Mouse (Mus musculus) CD4-positive, CD25-positive, alpha-beta regulatory T cell, adult 2 months (primary cell): Measurements from ENCODE around the gene Fdxr.
A peak's percentile ranks its signal among the peaks of the same experiment; 100 is the strongest.

ENCODE experiments used
- DNase-seq: peaks from one replicate; pipeline ENCODE4 v3.0.0-alpha.2; 2012; ENCODE audit warnings: low read depth, low spot score

The Fdxr gene

GRCm38 (mm10) chr11:115269330-115270066 lies 7.4 kb downstream of the Fdxr start:
- DNase-seq = no peak

GRCm38 (mm10) chr11:115267958-115268357 lies 8.9 kb downstream of the Fdxr start:
- no peak for DNase-seq

- no peak for DNase-seq
Observed at GRCm38 (mm10) chr11:115267061-115267883, 9.6 kb downstream of the Fdxr start, which contains the start of gene Grin2c. TSS of gene Grin2c (minus strand) at chr11:115267243.

- no peak for DNase-seq
Observed at GRCm38 (mm10) chr11:115266400-115266778, 10.5 kb downstream of the Fdxr start.

- peak; percentile 39 for DNase-seq
Observed at GRCm38 (mm10) chr11:115265771-115266399, 11.0 kb downstream of the Fdxr start.

- peak; percentile 70 for DNase-seq
Observed at GRCm38 (mm10) chr11:115264862-115265668, 11.8 kb downstream of the Fdxr start.

- no peak for DNase-seq
Observed at GRCm38 (mm10) chr11:115264136-115264861, 12.6 kb downstream of the Fdxr start.

GRCm38 (mm10) chr11:115262954-115263353 lies 13.9 kb downstream of the Fdxr start:
- no peak for DNase-seq

- DNase-seq = no peak
Observed at GRCm38 (mm10) chr11:115259134-115259533, 17.7 kb downstream of the Fdxr start.

GRCm38 (mm10) chr11:115257775-115258510 lies 18.9 kb downstream of the Fdxr start:
- peak; percentile 50 for DNase-seq

- DNase-seq = no peak
Observed at GRCm38 (mm10) chr11:115251258-115251657, 25.6 kb downstream of the Fdxr start.

- no peak for DNase-seq
Observed at GRCm38 (mm10) chr11:115250405-115251090, 26.3 kb downstream of the Fdxr start.

- DNase-seq = no peak
Observed at GRCm38 (mm10) chr11:115249721-115250404, 27.0 kb downstream of the Fdxr start.

GRCm38 (mm10) chr11:115247945-115248344 lies 28.9 kb downstream of the Fdxr start:
- no peak for DNase-seq

- DNase-seq = no peak
Observed at GRCm38 (mm10) chr11:115247240-115247639, 29.6 kb downstream of the Fdxr start.

- DNase-seq = no peak
Observed at GRCm38 (mm10) chr11:115246386-115246785, 30.5 kb downstream of the Fdxr start.

- DNase-seq = no peak
Observed at GRCm38 (mm10) chr11:115244840-115245239, 32.0 kb downstream of the Fdxr start.

GRCm38 (mm10) chr11:115243783-115244182 lies 33.1 kb downstream of the Fdxr start:
- no peak for DNase-seq

- DNase-seq = no peak
Observed at GRCm38 (mm10) chr11:115242746-115243145, 34.1 kb downstream of the Fdxr start.
